Mouse (Mus musculus): ENCODE measurements at regions not wholly inside any gene's neighbourhood (a gene's known extent, or its start where the extent isn't known, plus 50 kb on each side); places are given as distances from the start of the nearest gene placed in this dataset.

DNA sequence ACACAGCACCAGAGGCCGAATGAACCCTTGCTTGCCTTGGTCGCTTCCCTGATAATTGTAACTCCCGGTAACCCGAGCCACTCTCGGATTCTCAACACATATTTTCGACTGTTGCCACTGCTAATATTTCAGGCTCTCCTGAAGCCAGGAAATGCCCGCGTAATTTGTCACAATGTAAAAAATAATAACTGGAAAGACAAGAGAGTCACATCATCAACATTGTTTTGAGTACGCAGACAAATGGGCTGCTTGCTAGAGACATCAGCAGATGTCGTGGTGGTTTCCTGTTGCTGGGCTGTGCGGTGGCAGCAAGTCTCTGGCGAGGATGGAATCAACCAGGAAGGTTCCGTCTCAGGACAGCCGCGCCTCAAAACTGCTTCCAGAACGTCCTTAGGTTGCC lies 497.1 kb downstream of the Efna5 start:
- no peak for TF ChIP-seq POLR2A (IDR thresholded peaks at IDR 0.05; ENCODE audit: control insufficient read depth, extremely low read depth, insufficient read depth, low read length, poor library complexity)
- no peak for TF ChIP-seq CTCF (IDR thresholded peaks at IDR 0.05; ENCODE audit: borderline replicate concordance, control insufficient read depth, extremely low read depth, insufficient read depth, low read length, poor library complexity)
